Mouse (Mus musculus) neural tube, embryonic 15.5 days (tissue): ENCODE measurements around the gene Sptbn2. TPM values are rescaled to one million over a fixed set of nuclear protein-coding genes. Genes with fewer than 3 reads are reported as not detected.
"Not testable (repeated sequence)": the region's sequence is repeated elsewhere in the genome, so short reads cannot be mapped to it uniquely, and the experiment has no call there.

Experiments used
- ATAC-seq: fragments of 200-750 bp; cut with Nextera tagmentation; 2 replicates; pipeline ENCODE4 v1.8.0; 2017; ENCODE audit warnings: mild to moderate bottlenecking, moderate TSS enrichment, moderate library complexity; ENCODE audit not compliant: low FRiP score
- H3K27ac ChIP-seq: fragments of 300-500 bp; sonication (generic); replicated peaks from 2 replicates; pipeline ENCODE4 v1.5.1; 2015; ENCODE audit warnings: mild to moderate bottlenecking, inconsistent platforms
- H3K27me3 ChIP-seq: fragments of 300-500 bp; sonication (generic); replicated peaks from 2 replicates; pipeline ENCODE4 v1.6.1; 2015; ENCODE audit warnings: inconsistent platforms
- H3K36me3 ChIP-seq: fragments of 300-500 bp; sonication (generic); 2 replicates; pipeline ENCODE4 v1.6.1; 2015; ENCODE audit warnings: inconsistent platforms
- H3K4me1 ChIP-seq: fragments of 300-500 bp; sonication (generic); 2 replicates; pipeline ENCODE4 v1.6.1; 2015; ENCODE audit warnings: inconsistent platforms
- H3K4me2 ChIP-seq: fragments of 300-500 bp; sonication (generic); 2 replicates; pipeline ENCODE4 v1.6.1; 2015; ENCODE audit warnings: inconsistent platforms, mild to moderate bottlenecking, moderate library complexity
- H3K4me3 ChIP-seq: fragments of 300-500 bp; sonication (generic); replicated peaks from 2 replicates; pipeline ENCODE4 v1.5.1; 2015; ENCODE audit warnings: mild to moderate bottlenecking, inconsistent platforms
- H3K9ac ChIP-seq: fragments of 300-500 bp; sonication (generic); replicated peaks from 2 replicates; pipeline ENCODE4 v1.6.1; 2015; ENCODE audit warnings: mild to moderate bottlenecking, inconsistent platforms
- H3K9me3 ChIP-seq: fragments of 300-500 bp; sonication (generic); replicated peaks from 2 replicates; pipeline ENCODE4 v1.6.1; 2016; ENCODE audit warnings: inconsistent platforms
- WGBS: fragments of 180-500 bp; shearing (Covaris S2); methylation state at CpG from one replicate; pipeline ENCODE4 v1.1.7; 2015; ENCODE audit warnings: mixed read lengths; 5-methylcytosine and 5-hydroxymethylcytosine counted together
- polyA plus RNA-seq: library from polyadenylated mRNA; unstranded; fragments of >200 nt; fragmentation: Nextera tagmentation; extraction: Ambion mirVana; gene quantifications from 2 replicates; pipeline ENCODE4 v1.2.1, GENCODE M21; 2015

Gene Sptbn2
- polyA plus RNA-seq, 1 experiment from 2014 or later: 25.6 TPM

DNA sequence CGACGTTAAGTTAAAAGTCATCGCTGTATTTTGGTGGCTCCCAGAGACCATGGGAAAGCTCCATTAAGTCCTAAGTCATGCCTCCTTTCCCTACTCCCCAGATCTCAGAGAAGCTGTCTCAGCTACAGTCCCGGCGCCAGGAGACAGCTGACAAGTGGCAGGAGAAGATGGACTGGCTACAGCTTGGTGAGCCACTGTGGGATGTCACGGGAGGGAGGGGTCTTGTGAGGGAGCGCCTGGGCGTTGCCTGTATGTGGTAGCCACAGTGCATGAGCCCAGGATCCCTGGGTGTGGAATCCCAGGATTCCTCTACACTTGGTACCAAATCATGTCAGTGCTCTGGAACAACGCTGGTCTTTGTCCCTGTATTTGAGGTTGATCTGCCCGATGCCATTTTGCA lies 37.5 kb downstream of the Sptbn2 start:
- H3K27me3 ChIP-seq: no peaks in the 10 kb centered on the region
- no peak overlapping the region for H3K9ac ChIP-seq
- H3K4me3 ChIP-seq: no peak overlapping the region
- peaks cover 94% of the 10 kb centered on the region for H3K36me3 ChIP-seq
- no peak overlapping the region for H3K27ac ChIP-seq
- H3K9me3 ChIP-seq: no peaks in the 10 kb centered on the region
- H3K4me2 ChIP-seq: no peak overlapping the region
- no peaks in the 10 kb centered on the region for H3K4me1 ChIP-seq
- 87% methylated on average over 10 of the region's 10 CpGs for WGBS
- no peak for ATAC-seq

DNA sequence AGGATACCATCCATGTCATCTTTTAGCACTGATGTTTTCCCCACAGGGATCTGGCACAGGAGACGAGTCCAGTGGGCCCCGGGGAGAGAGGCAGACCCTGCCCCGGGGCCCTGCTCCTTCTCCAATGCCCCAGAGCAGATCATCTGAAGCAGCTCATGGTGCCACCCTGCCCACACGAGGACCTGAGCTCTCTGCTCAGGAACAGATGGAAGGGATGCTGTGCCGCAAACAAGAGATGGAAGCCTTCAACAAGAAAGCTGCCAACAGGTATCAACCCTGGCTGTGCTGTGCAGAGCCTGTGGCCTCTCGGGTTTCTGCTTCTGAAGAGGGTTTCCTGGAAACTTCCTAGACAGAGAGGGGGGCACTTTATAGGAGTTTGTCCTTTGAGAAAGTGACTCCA lies 39.0 kb downstream of the Sptbn2 start:
- no peak for ATAC-seq
- H3K27me3 ChIP-seq: no peaks in the 10 kb centered on the region
- H3K9me3 ChIP-seq: no peaks in the 10 kb centered on the region
- peaks cover 80% of the 10 kb centered on the region for H3K36me3 ChIP-seq
- no peak overlapping the region for H3K9ac ChIP-seq
- H3K4me1 ChIP-seq: no peaks in the 10 kb centered on the region
- H3K4me2 ChIP-seq: no peak overlapping the region
- H3K27ac ChIP-seq: no peak overlapping the region
- H3K4me3 ChIP-seq: no peak overlapping the region
- WGBS: 85% methylated on average over 6 of the region's 6 CpGs

DNA sequence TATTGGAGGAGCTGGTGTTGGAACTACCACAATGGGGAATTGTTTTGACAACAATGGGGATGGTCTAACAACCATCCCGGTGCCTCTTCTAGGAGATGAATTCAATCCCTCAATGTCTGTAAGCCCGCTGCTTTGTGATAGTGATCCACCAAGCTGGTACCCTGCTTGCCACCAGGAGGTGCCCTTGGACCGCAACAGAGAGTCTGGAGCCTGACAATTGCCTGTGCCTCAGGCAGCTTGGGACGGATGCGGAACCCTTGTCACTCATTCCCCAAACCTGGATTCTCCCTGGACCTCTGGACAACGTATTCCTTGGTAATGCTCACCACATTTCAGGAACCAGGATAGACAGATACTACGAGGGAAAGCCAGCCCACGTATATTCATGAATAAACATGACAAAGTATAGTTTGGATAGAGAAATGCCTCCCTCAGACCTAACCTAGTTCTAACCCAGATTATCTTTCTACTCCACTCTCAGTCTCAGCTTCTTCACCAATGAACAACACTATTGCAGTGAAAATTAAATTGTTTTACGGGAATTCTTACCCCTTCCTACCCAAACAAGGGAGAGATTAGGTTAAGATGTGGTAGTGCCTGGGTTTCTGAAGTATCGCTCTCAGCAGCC lies 44.7 kb downstream of the Sptbn2 start:
- Histone ChIP-seq H3K4me1 (peaks cover 35% of the 10 kb centered on the region), H3K36me3 (peaks cover 25% of the 10 kb centered on the region), H3K27ac (peak overlapping the region; percentile 98), H3K9ac (peak overlapping the region; percentile 54), H3K4me3 (peak overlapping the region; percentile 79), H3K9me3 (no peaks in the 10 kb centered on the region), H3K27me3 (no peaks in the 10 kb centered on the region), H3K4me2 (peak overlapping the region; percentile 74)
- ATAC-seq: peak; percentile 83
- 0% methylated on average over 10 of the region's 10 CpGs for WGBS

GRCm38 (mm10) chr19:4756193-4756911 lies 45.4 kb downstream of the Sptbn2 start, which contains the start of gene Rbm4b:
TSS of gene Rbm4b (plus strand) at chr19:4756497.
- peak within 1 kb of the TSS; percentile 86 for H3K9ac ChIP-seq
- H3K4me2 ChIP-seq: peak within 1 kb of the TSS; percentile 85
- peak within 1 kb of the TSS; percentile 79 for H3K4me3 ChIP-seq
- no peaks in the 10 kb centered on the region for H3K9me3 ChIP-seq
- peak within 1 kb of the TSS; percentile 98 for H3K27ac ChIP-seq
- peak; percentile 97 for ATAC-seq
- no peaks in the 10 kb centered on the region for H3K27me3 ChIP-seq
- peaks cover 18% of the 10 kb centered on the region for H3K36me3 ChIP-seq
- H3K4me1 ChIP-seq: peaks cover 42% of the 10 kb centered on the region
- under 1% methylated on average over 64 of the region's 65 CpGs for WGBS

DNA sequence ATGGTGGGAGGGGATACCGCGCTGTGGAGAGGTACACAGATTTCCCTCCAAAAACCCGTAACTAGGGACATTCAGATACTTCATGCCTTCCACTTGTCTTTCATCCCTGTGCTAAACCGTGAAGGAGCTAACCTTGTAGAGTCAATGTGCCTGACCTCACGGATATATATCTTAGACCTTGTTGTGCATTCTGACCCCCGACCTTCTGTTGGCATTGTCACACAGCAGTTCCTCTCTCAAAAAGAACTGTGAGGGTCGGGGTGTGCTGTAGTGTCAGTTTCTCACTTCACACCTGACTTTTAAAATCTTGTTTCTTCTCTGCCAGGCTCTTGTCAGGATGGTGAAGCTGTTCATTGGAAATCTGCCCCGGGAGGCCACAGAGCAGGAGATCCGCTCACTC lies 46.0 kb downstream of the Sptbn2 start:
- 1% methylated on average over 9 of the region's 9 CpGs for WGBS
- peaks cover 15% of the 10 kb centered on the region for H3K36me3 ChIP-seq
- H3K27me3 ChIP-seq: no peaks in the 10 kb centered on the region
- peak overlapping the region; percentile 79 for H3K4me3 ChIP-seq
- peak overlapping the region; percentile 86 for H3K9ac ChIP-seq
- H3K27ac ChIP-seq: peak overlapping the region; percentile 98
- peaks cover 43% of the 10 kb centered on the region for H3K4me1 ChIP-seq
- H3K9me3 ChIP-seq: no peaks in the 10 kb centered on the region
- no peak for ATAC-seq
- H3K4me2 ChIP-seq: peak overlapping the region; percentile 74

- peaks cover 62% of the 10 kb centered on the region for H3K4me1 ChIP-seq
- H3K9me3 ChIP-seq, H3K27me3 ChIP-seq, H3K27ac ChIP-seq, H3K4me3 ChIP-seq, H3K9ac ChIP-seq, ATAC-seq: not testable (repeated sequence)
- peaks cover 28% of the 10 kb centered on the region for H3K36me3 ChIP-seq
- peak overlapping the region; percentile 13; the same call in 1 of the 2 replicates for H3K4me2 ChIP-seq
- WGBS: 91% methylated on average over 8 of the region's 8 CpGs
Observed at GRCm38 (mm10) chr19:4760544-4760943, 49.6 kb downstream of the Sptbn2 start.

- 70% methylated on average over 1 of the region's 1 CpGs for WGBS
- H3K4me3 ChIP-seq: no peak overlapping the region
- no peak overlapping the region for H3K4me2 ChIP-seq
- H3K27me3 ChIP-seq: no peaks in the 10 kb centered on the region
- H3K9me3 ChIP-seq: no peaks in the 10 kb centered on the region
- H3K4me1 ChIP-seq: peaks cover 55% of the 10 kb centered on the region
- no peak for ATAC-seq
- H3K9ac ChIP-seq: no peak overlapping the region
- H3K27ac ChIP-seq: no peak overlapping the region
- peaks cover 38% of the 10 kb centered on the region for H3K36me3 ChIP-seq
Observed at GRCm38 (mm10) chr19:4762876-4763275, 51.9 kb downstream of the Sptbn2 start.

GRCm38 (mm10) chr19:4767507-4768148 lies 56.7 kb downstream of the Sptbn2 start:
- Histone ChIP-seq H3K27ac (no peak overlapping the region), H3K9me3 (no peaks in the 10 kb centered on the region), H3K9ac (no peak overlapping the region), H3K4me2 (no peak overlapping the region), H3K27me3 (no peaks in the 10 kb centered on the region), H3K4me1 (peaks cover 18% of the 10 kb centered on the region), H3K36me3 (peaks cover 68% of the 10 kb centered on the region), H3K4me3 (no peak overlapping the region)
- ATAC-seq: no peak
- WGBS: 83% methylated on average over 10 of the region's 12 CpGs

GRCm38 (mm10) chr19:4772785-4773184 lies 61.8 kb downstream of the Sptbn2 start:
- no peaks in the 10 kb centered on the region for H3K4me1 ChIP-seq
- H3K4me3 ChIP-seq: no peak overlapping the region
- peaks cover 66% of the 10 kb centered on the region for H3K36me3 ChIP-seq
- H3K27me3 ChIP-seq: no peaks in the 10 kb centered on the region
- H3K27ac ChIP-seq: no peak overlapping the region
- no peak overlapping the region for H3K9ac ChIP-seq
- 85% methylated on average over 3 of the region's 3 CpGs for WGBS
- no peak for ATAC-seq
- H3K4me2 ChIP-seq: no peak overlapping the region
- H3K9me3 ChIP-seq: no peaks in the 10 kb centered on the region

DNA sequence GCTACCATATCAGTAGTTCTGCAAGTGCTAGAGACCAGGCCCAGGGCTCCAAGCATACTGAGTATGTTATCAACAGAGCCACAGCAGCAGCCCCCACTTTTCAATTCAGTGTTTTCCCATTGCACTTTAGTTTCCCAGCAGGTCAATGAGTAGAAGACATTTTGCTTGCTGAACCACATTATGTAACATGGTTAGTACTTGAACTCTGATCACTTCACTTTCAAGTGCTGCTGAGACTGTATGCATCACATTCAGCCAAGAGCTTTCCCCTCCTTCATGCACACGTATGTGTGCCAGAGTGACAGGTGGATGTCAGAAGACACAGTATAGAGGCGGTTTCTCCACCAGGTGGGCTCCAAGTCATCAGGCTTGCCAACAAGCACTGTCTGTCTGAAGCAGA lies 71.9 kb downstream of the Sptbn2 start:
- H3K4me1 ChIP-seq: peaks cover 24% of the 10 kb centered on the region
- ATAC-seq: no peak
- 92% methylated on average over 2 of the region's 2 CpGs for WGBS
- H3K36me3 ChIP-seq: peaks cover 60% of the 10 kb centered on the region
- H3K9me3 ChIP-seq: no peaks in the 10 kb centered on the region
- no peak overlapping the region for H3K27ac ChIP-seq
- H3K9ac ChIP-seq: no peak overlapping the region
- no peak overlapping the region for H3K4me2 ChIP-seq
- H3K27me3 ChIP-seq: no peaks in the 10 kb centered on the region
- H3K4me3 ChIP-seq: no peak overlapping the region

GRCm38 (mm10) chr19:4785206-4785605 lies 74.2 kb downstream of the Sptbn2 start:
- no peaks in the 10 kb centered on the region for H3K9me3 ChIP-seq
- no peaks in the 10 kb centered on the region for H3K27me3 ChIP-seq
- 87% methylated on average over 7 of the region's 7 CpGs for WGBS
- H3K4me2 ChIP-seq: no peak overlapping the region
- peaks cover 45% of the 10 kb centered on the region for H3K4me1 ChIP-seq
- H3K27ac ChIP-seq: no peak overlapping the region
- H3K36me3 ChIP-seq: peaks cover 58% of the 10 kb centered on the region
- H3K9ac ChIP-seq: no peak overlapping the region
- no peak for ATAC-seq
- H3K4me3 ChIP-seq: no peak overlapping the region

GRCm38 (mm10) chr19:4786313-4786712 lies 75.3 kb downstream of the Sptbn2 start:
- Histone ChIP-seq H3K9me3 (no peaks in the 10 kb centered on the region), H3K27me3 (no peaks in the 10 kb centered on the region), H3K27ac (no peak overlapping the region), H3K4me2 (no peak overlapping the region), H3K36me3 (peaks cover 66% of the 10 kb centered on the region), H3K4me1 (peaks cover 56% of the 10 kb centered on the region), H3K4me3 (no peak overlapping the region), H3K9ac (no peak overlapping the region)
- ATAC-seq: no peak
- WGBS: 98% methylated on average over 2 of the region's 2 CpGs
